Mouse (Mus musculus): ENCODE results near the gene Ttll6. TPM values are rescaled to one million over a fixed set of nuclear protein-coding genes. Genes with fewer than 3 reads are reported as not detected.

The Ttll6 gene
- polyA plus RNA-seq, 1 experiment from 2014 or later = 0.37 TPM

Other genes with a start within 250 kb of the Ttll6 start
- not detected in 2 replicates for gene B4galnt2, start 218.9 kb upstream of the Ttll6 start, polyA plus RNA-seq (2014; fragmentation: Nextera tagmentation; extraction: Ambion mirVana)
- 6.5 and 7.0 TPM in 2 replicates for gene Igf2bp1, start 127.8 kb upstream of the Ttll6 start, polyA plus RNA-seq (2014; fragmentation: Nextera tagmentation; extraction: Ambion mirVana)
- not detected in 2 replicates for gene Gip, start 109.2 kb upstream of the Ttll6 start, polyA plus RNA-seq (2014; fragmentation: Nextera tagmentation; extraction: Ambion mirVana)
- 46.3 and 57.3 TPM in 2 replicates for gene Snf8, start 98.9 kb upstream of the Ttll6 start, polyA plus RNA-seq (2014; fragmentation: Nextera tagmentation; extraction: Ambion mirVana)
- gene Ube2z, start 68.4 kb upstream of the Ttll6 start, polyA plus RNA-seq (2014; fragmentation: Nextera tagmentation; extraction: Ambion mirVana) = 32.3 and 38.6 TPM in 2 replicates
- gene Atp5g1, start 58.1 kb upstream of the Ttll6 start, polyA plus RNA-seq (2014; fragmentation: Nextera tagmentation; extraction: Ambion mirVana) = 950 and 1,009 TPM in 2 replicates
- not detected in 2 replicates for gene Calcoco2, start 21.8 kb upstream of the Ttll6 start, polyA plus RNA-seq (2014; fragmentation: Nextera tagmentation; extraction: Ambion mirVana)
- not detected in 2 replicates for gene Hoxb13, start 60.5 kb downstream of the Ttll6 start, polyA plus RNA-seq (2014; fragmentation: Nextera tagmentation; extraction: Ambion mirVana)
- gene Hoxb9, start 137.7 kb downstream of the Ttll6 start, polyA plus RNA-seq (2014; fragmentation: Nextera tagmentation; extraction: Ambion mirVana) = 10.7 and 22.4 TPM in 2 replicates
- 41.2 and 50.6 TPM in 2 replicates for gene Hoxb8, start 148.1 kb downstream of the Ttll6 start, polyA plus RNA-seq (2014; fragmentation: Nextera tagmentation; extraction: Ambion mirVana)
- gene Hoxb7, start 152.8 kb downstream of the Ttll6 start, polyA plus RNA-seq (2014; fragmentation: Nextera tagmentation; extraction: Ambion mirVana) = 40.8 and 45.6 TPM in 2 replicates
- 71.4 and 90.1 TPM in 2 replicates for gene Hoxb6, start 158.7 kb downstream of the Ttll6 start, polyA plus RNA-seq (2014; fragmentation: Nextera tagmentation; extraction: Ambion mirVana)
- 140 and 157 TPM in 2 replicates for gene Hoxb5, start 169.6 kb downstream of the Ttll6 start, polyA plus RNA-seq (2014; fragmentation: Nextera tagmentation; extraction: Ambion mirVana)
- gene Hoxb4, start 184.5 kb downstream of the Ttll6 start, polyA plus RNA-seq (2014; fragmentation: Nextera tagmentation; extraction: Ambion mirVana) = 4.0 and 5.4 TPM in 2 replicates
- 12.8 and 17.2 TPM in 2 replicates for gene Hoxb3, start 189.5 kb downstream of the Ttll6 start, polyA plus RNA-seq (2014; fragmentation: Nextera tagmentation; extraction: Ambion mirVana)
- 39.5 and 42.9 TPM in 2 replicates for gene Hoxb2, start 216.7 kb downstream of the Ttll6 start, polyA plus RNA-seq (2014; fragmentation: Nextera tagmentation; extraction: Ambion mirVana)
- gene Hoxb1, start 232.0 kb downstream of the Ttll6 start, polyA plus RNA-seq (2014; fragmentation: Nextera tagmentation; extraction: Ambion mirVana) = 0.33 and 0.56 TPM in 2 replicates

Data from hindbrain, embryonic 14.5 days (tissue).